Mouse (Mus musculus): ENCODE measurements at regions not wholly inside any gene's neighbourhood (a gene's known extent, or its start where the extent isn't known, plus 50 kb on each side); places are given as distances from the start of the nearest gene placed in this dataset.

DNA sequence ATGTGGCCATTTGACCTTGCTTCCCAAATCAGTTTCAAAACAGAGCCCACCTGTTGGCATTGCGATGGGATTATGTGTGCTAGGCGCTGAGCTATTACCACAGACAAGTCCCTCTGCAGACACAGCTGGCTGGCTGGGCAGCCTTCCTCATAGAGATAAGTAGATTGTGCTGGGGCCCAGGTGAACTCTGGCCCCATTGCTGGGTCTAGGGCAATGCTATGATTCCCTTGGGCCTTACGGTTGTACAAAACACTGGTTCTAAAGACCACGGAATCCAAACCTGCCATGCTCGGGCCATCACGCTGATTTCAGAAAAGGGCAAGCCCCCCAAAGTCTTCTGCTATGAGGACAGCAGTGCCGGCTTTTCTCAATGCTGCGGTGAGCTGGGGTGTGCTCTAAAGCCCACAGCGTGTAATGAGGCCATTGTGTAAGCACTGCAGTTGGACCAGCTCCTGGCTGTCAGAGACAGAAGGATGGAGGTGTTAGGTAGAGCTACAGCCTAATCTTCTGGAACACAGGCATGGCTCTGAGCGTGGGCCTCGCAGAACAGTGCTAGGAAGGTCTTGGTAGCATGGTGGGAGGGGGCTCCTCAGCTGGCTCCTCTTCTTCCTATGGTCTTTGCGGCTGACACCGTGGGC lies 51.2 kb upstream of the Pitx1 start:
- no peak for DNase-seq (ENCODE audit: low spot score)
